Mouse (Mus musculus) c-Kit-positive CD71-negative TER-119-negative erythroid progenitor cells, embryonic 14.5 days (primary cell): ENCODE data around the gene Trim2.

Source experiments
- DNase-seq: peaks from one replicate; pipeline ENCODE4 v3.0.0-alpha.2; 2013; ENCODE audit warnings: low read depth

Gene Trim2

GRCm38 (mm10) chr3:84253655-84254519 is 52.8 kb downstream of the Trim2 start:
- no peak for DNase-seq

GRCm38 (mm10) chr3:84252776-84253654 is 53.7 kb downstream of the Trim2 start:
- no peak for DNase-seq

GRCm38 (mm10) chr3:84251721-84252120 is 55.0 kb downstream of the Trim2 start:
- no peak for DNase-seq

GRCm38 (mm10) chr3:84250275-84250674 is 56.4 kb downstream of the Trim2 start:
- DNase-seq = no peak

DNA sequence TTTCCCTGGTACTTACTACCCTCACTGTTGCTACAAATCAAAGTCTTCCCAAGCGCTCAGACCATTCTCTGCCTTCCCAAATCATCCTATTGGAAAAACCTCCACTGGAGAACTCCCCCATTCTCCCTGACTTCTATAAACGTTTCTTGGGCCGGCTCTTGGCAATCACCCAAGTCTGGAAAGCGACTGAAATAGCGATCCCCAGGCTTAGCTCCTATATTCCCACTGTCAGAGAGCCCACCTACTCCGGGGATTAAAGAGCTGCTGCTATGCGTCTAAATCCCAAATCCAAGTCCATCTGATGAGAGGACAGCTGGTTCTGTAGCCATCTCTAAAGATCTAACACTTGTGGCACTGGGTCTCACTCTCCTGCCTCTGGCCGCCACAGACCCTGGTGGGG is 58.9 kb downstream of the Trim2 start:
- no peak for DNase-seq

GRCm38 (mm10) chr3:84246421-84246861 is 60.2 kb downstream of the Trim2 start:
- no peak for DNase-seq

- no peak for DNase-seq
These were observed 63.6 kb downstream of the Trim2 start for GRCm38 (mm10) chr3:84243116-84243515.

DNA sequence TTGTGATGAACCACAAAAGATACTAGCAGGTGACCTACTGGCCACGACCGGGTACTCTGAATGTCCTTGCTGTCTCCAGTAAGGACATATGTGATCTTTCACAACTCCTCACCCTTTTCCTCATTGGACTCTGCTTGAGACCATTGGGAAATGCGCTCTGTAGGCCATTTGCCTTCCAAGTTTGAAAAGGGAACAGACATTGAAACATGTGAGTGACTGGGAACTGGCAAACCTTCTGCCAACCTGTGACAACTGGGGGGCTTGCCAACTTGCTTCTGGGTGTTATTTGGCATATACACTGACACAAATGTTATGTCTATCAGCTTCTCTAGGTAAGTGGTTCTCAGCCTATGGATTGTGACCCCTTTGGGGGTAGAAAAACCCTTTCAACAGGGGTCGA is 64.2 kb downstream of the Trim2 start:
- no peak for DNase-seq

GRCm38 (mm10) chr3:84241098-84241497 is 65.6 kb downstream of the Trim2 start:
- no peak for DNase-seq

- no peak for DNase-seq
These were observed 71.0 kb downstream of the Trim2 start for GRCm38 (mm10) chr3:84235420-84236304.

DNA sequence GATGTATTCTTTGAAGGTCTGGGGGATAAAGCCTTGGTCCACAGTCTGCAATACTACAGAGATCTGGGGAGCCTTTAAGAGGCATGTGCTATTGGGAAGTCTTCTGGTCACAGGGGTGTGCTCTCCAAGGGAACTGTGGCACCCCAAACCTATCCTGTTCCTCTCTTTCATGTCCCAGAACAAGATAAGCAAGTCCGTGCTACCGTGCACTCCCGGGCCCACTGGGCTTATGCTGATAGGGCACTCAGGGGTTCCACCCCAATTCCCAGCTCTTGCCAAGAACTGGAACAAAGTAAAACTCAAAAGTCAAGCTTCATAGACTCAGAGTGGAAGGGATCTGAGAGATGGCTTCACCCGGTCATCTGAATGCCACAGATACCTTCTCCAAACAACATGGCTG is 72.1 kb downstream of the Trim2 start:
- no peak for DNase-seq

DNA sequence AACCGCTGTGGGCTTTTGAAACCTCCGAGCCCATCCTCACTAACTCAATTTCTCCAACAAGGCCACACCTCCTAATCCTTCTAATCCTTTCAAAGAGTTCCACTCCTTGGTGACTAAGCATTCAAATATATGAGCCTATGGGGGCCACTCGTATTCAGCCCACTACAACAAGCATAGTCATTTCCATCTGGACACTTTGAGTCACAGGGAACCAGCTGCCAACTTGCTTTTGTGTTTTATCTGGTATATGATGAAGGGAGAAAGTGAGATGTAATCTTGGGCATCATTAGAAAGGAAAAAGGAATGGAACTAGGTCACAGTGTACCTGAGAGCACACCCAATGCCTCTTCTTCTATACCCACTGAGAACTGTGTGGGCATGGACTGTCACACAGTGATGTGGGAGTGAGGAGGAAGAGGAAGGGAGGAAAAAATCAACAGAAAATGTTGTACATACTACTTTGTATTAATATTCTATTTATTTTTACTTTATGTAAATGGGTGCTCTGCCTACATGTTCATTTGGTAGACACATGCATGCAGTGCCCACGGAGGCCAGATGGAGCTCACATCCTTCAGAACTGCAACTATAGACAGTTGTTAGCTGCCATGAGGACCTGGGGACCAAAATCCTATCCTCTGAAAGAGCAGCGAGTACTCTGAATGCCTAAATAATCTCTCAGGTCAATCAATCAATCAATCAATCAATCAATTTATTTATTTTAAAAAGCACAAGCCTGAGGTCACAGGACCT is 72.8 kb downstream of the Trim2 start:
- no peak for DNase-seq

GRCm38 (mm10) chr3:84232312-84232711 is 74.4 kb downstream of the Trim2 start:
- DNase-seq = no peak

DNA sequence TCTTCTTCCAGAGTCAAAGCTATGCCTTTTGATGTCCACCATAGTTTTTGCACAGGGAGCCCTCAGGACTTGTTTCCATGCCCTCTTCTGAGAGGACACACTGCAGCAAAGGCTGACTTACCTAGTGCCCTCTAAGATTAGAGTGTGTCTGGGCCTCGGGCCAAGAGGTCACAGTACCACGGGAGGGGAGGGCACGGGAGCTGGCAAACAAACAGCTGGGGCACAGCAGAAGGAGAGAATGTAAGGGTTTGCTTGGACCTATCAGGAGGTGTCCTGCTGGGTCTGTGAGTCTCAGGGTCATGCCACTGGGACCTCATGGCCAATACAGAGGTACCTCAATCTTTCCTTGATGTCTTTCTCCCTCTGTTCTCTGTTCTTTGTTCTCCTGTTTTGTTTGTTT is 75.7 kb downstream of the Trim2 start:
- no peak for DNase-seq

DNA sequence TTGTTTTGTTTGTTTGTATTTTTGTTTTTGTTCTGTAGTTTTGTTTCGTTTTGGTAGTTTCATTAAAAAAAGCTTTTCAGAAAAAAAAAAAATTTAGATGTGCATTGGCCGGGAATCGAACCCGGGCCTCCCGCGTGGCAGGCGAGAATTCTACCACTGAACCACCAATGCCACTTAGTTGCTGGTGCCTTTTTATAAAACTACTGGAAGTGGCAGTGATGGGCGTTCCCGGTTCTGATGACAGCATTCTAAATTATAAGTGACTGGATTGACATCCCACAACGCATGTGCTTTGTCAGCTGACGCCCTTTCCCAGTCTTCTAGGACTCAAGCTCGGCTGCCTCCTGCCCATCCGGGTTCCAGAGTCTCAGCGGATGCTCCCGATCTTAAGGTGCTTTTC is 77.8 kb downstream of the Trim2 start:
- peak; percentile 14 for DNase-seq

- DNase-seq = peak; percentile 76
These were observed 78.3 kb downstream of the Trim2 start for GRCm38 (mm10) chr3:84228203-84228870.

GRCm38 (mm10) chr3:84227628-84228027 is 79.0 kb downstream of the Trim2 start:
- no peak for DNase-seq

GRCm38 (mm10) chr3:84224982-84225381 is 81.7 kb downstream of the Trim2 start:
- DNase-seq = no peak

DNA sequence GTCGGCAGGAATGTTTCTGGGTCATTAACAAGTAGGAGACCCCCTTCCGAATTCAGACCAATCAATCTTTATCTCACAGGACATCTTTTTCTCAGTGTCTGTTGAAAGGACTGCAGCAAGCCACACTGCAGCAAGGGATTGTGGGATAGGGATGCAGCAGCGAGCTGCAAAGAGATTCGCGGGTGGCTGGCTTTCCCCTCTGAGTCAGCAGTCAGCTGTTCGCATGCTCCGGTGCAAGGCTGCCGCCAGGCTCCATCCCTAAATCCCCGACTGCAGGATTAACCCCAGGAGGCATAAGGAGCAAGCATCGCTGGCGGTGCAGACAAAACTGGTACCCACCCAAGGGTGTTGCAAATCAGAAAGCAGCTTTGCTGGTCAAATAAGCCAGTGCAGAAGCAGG is 85.9 kb downstream of the Trim2 start:
- no peak for DNase-seq

- no peak for DNase-seq
These were observed 86.4 kb downstream of the Trim2 start for GRCm38 (mm10) chr3:84220326-84220725.
